Mouse (Mus musculus) bone marrow macrophage, adult 2 months (primary cell): ENCODE measurements around the gene Cbfa2t3. TPM values are rescaled to one million over a fixed set of nuclear protein-coding genes. Genes with fewer than 3 reads are reported as not detected.

Experiments used
- H3K27ac ChIP-seq: 2 replicates; pipeline ENCODE4 v1.5.1; 2012; ENCODE audit warnings: low read depth, low read length; ENCODE audit not compliant: insufficient read depth
- H3K4me1 ChIP-seq: 2 replicates; pipeline ENCODE4 v1.6.1; 2012; ENCODE audit warnings: low read length; ENCODE audit not compliant: control insufficient read depth, insufficient read depth
- H3K4me3 ChIP-seq: 2 replicates; pipeline ENCODE4 v1.5.1; 2012; ENCODE audit warnings: mild to moderate bottlenecking, low read length, moderate library complexity; ENCODE audit not compliant: insufficient read depth
- CTCF ChIP-seq: IDR thresholded peaks from 2 replicates; pipeline ENCODE4 v1.5.1; 2012; ENCODE audit warnings: low read depth, mild to moderate bottlenecking, low read length, moderate library complexity
- POLR2A ChIP-seq: IDR thresholded peaks from 2 replicates; pipeline ENCODE4 v1.6.1; 2012; ENCODE audit warnings: mild to moderate bottlenecking, low read depth, low read length, borderline replicate concordance
- polyA plus RNA-seq: library from polyadenylated mRNA; stranded (reverse); fragments of >200 nt; gene quantifications from 2 replicates; pipeline ENCODE4 v1.2.4, GENCODE M21; 2012; ENCODE audit not compliant: missing spikeins, insufficient read depth, insufficient read length

The Cbfa2t3 gene
- 0.95 and 2.0 TPM in 2 replicates for polyA plus RNA-seq

DNA sequence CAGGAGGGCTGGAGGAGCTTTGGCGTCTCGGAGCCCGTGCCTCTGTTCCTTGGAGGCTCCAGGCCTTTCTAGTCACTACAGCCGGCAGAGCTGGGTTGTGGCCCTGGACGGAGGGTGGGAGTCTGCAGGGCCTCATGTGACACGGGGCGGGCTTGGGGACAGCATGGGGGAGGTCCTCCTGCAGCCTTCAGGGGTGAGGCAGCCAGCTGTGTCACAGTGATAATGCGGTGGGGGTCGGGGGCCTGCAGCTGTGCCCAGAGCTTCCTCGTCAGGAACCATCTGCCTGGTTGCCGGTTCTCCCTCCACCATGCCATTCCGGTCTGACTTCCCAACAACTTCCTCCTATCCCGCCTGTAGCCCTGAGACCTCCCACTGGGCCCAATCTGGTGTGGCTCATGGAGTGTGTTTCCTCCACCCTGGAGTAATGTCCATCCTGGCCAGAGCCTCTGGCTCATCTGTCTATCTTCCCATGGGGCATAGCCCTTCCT, at the start of gene Cbfa2t3:
TSS of gene Cbfa2t3 (minus strand) at position 105 of the 488 bp plus-strand sequence.
- H3K27ac ChIP-seq, result no peak within 1 kb of the TSS
- H3K4me3 ChIP-seq, result peak within 1 kb of the TSS; percentile 30
- peaks cover 17% of the 10 kb centered on the region for H3K4me1 ChIP-seq
- TF ChIP-seq CTCF, result no peak
- TF ChIP-seq POLR2A, result no peak

DNA sequence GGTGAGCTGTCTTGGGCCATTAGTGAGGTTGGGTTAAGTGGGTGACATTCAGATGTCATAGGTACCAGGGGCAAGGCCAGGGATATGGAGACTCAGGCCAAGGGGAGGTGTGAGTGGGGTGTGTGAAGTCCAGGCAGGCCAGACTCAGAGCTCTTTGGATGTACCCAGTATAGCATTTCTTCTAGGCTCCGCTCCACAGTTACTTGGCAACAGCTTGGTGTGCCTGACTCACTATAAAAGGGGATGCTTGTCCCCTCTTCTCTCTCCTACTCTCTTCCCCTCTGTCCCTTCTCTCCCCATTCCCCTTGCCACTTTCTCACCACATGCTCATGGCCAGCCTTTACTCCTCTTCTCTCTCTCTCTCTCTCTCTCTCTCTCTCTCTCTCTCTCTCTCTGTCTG, 48.9 kb upstream of the Cbfa2t3 start:
- no peaks in the 10 kb centered on the region for H3K4me1 ChIP-seq
- H3K4me3 ChIP-seq, result no peak overlapping the region
- H3K27ac ChIP-seq, result no peak overlapping the region
- TF ChIP-seq POLR2A, result no peak
- TF ChIP-seq CTCF, result no peak

DNA sequence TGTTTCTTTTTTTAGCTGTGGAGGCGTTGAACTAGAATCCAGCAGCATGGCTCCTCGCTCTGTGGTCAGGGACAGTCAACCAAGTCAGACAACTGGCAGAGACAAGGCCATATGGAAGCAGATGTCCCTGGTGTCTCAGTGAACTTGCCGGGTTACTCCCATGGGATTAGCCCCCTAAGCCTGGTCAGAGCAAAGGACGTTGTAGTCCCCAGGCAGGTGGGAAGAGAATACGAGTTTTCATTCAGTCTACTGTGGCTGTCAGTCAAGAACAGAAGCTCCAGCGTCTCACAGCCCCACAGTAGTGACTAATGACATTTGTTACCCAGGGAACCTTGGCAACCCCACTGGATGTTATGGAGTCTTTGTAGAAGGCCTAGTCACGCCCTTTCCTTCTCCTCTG, 47.5 kb upstream of the Cbfa2t3 start:
- TF ChIP-seq CTCF (no peak), POLR2A (no peak)
- H3K27ac ChIP-seq, result no peak overlapping the region
- H3K4me1 ChIP-seq, result no peaks in the 10 kb centered on the region
- H3K4me3 ChIP-seq, result no peak overlapping the region

DNA sequence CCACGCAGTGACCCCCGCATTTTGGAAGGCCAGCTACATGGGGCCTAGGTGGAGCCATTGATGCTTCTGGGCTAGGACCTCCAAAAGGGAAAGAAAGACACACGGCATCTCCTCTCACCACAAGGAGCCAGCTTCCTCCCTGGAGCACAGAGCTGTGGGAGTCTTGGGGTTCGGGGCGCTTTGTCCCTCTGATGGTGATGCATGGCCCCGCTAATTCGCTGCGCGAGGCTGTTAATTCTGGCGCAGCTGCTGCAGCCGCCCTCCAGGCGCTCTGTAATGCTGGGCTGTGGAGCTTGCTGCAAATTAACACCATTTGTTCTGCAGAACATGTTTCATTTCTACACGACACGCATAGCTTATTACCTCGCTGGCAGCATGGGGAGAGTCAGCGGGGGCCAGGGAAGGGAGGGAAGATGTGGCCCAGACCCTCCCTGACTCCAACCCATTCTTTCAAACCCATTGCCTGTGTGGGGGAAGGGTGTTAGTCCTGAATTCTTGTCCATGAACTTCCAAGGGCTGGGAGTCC, 46.9 kb upstream of the Cbfa2t3 start:
- Histone ChIP-seq H3K4me3 (no peak overlapping the region), H3K27ac (no peak overlapping the region), H3K4me1 (no peaks in the 10 kb centered on the region)
- TF ChIP-seq CTCF, result no peak
- TF ChIP-seq POLR2A, result no peak

DNA sequence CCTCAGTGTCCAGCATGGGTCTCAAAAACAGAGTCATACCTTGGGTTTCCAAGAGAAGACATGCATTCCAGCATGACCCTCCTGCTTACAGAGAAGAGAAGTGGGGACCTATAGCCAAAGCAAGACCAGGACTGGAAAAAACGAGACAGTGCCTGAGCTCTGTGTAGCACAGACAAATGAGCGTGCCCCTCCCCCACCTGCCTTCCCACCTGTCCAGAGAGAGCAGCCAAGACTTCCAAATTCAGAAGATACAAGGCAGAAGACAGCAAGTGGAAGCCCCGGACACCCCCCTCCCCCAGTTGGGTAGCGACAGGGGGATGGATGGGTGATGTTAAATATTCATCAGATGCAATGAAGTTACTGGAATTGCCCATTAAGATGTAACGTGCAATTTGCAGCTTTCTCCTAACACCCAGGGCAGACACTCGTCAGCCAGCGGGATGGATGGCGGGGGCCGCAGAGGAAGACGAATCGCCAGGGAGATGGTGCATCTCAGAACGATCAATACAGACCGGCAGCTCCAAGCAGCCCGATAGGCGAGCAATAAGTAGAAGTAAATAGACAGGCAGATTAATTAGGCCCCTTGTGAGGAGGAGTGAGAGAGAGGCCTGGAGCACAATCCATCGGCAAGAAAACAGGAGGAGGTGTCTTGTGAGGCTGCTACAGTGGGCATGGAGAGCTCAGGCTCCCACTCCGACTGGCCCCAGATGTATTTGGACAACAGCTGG, 46.3 kb upstream of the Cbfa2t3 start:
- Histone ChIP-seq H3K4me1 (no peaks in the 10 kb centered on the region), H3K27ac (no peak overlapping the region), H3K4me3 (no peak overlapping the region)
- TF ChIP-seq CTCF (no peak), POLR2A (no peak)

DNA sequence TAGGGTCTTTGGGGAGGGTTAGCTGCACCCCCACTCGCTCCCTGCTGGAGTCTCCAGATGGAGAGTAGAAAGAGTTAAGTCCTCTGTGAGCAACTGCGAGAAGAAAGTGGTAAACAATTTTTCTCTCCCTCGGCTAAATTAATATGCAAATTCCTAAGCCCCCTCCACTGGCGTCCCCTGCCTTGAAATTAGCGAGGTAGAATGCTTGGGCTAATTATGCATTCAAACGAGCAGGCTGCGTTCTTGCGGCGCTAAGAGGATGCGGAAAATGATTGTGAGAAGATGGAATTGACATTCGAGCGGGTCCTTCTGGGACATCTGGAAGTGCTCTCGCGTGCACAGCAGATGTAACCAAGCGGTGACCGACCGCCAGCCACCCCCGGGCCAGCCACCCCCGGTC, 43.6 kb upstream of the Cbfa2t3 start:
- TF ChIP-seq CTCF (no peak), POLR2A (no peak)
- Histone ChIP-seq H3K4me3 (no peak overlapping the region), H3K4me1 (no peaks in the 10 kb centered on the region), H3K27ac (no peak overlapping the region)

DNA sequence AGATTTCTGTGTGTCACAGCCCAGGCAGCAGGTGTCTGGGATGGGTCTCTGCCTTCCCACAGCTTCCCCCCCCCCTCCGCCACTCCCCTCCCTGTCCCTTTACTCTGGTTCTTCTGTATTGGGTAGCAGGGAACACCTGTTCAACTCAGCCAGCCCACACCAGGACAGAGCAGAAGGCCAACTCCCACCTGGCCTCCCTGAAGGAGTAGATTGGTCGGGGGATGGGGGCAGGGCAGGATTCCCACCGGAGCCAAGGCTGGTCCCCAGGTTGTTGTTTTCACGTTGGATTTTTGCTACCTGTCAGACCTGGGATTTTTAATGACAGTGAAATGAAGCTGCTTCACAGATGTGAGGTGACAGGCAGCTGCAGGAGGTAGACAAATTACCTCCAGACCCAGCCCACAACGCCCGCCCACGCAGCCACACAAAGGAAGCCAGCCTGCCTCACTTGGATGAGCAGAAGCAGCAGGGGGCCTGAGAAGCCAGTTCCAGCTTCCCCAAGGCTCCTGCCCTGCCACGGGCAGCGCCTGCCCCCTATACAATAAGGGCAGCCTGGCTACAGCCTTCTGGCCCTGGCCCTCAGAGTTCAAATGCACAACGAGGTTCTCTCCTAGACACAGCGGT, 40.3 kb upstream of the Cbfa2t3 start:
- Histone ChIP-seq H3K4me3 (no peak overlapping the region), H3K27ac (no peak overlapping the region), H3K4me1 (no peaks in the 10 kb centered on the region)
- TF ChIP-seq CTCF (no peak), POLR2A (no peak)

DNA sequence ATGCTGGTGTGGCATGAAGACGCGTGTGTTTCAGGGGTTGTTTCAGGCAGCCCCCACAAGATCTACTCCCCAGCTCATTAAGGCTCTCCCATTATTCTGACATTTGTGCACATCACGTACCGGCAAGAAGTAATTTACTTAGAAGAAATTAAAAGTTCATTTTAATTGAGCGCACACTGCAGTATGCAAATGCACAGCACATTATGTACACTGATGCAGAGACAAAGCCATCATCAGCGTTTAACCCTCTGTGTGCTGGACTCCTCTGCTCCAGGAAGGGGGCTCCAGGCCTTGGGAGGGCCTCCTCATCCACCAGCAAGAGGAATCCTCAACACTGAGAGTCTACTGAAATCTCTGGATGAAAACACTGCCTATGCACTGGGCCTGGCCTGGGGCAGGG, 39.0 kb upstream of the Cbfa2t3 start:
- Histone ChIP-seq H3K27ac (no peak overlapping the region), H3K4me1 (no peaks in the 10 kb centered on the region), H3K4me3 (no peak overlapping the region)
- TF ChIP-seq CTCF, result no peak
- TF ChIP-seq POLR2A, result no peak

DNA sequence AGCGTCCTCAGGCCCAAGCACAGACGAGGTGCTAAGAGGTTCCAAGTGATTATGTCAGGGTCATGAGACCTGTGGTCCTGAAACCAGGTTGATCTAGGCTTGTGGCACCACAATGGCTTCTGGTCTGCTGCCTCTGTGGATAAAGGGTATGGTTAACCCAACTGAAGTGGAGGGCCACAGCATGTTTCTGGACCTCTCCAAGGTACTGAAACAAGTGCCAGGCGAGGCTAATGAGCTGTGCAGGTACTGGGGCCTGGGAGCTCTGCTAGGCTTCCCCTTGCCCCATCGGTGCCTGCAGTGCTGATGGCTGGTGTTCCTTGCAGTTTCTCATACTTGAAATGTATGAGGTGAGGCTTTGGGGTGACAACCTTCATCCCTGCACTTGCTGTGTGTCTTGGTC, 38.2 kb upstream of the Cbfa2t3 start:
- H3K27ac ChIP-seq, result no peak overlapping the region
- H3K4me3 ChIP-seq, result no peak overlapping the region
- no peaks in the 10 kb centered on the region for H3K4me1 ChIP-seq
- TF ChIP-seq POLR2A, result no peak
- TF ChIP-seq CTCF, result no peak

DNA sequence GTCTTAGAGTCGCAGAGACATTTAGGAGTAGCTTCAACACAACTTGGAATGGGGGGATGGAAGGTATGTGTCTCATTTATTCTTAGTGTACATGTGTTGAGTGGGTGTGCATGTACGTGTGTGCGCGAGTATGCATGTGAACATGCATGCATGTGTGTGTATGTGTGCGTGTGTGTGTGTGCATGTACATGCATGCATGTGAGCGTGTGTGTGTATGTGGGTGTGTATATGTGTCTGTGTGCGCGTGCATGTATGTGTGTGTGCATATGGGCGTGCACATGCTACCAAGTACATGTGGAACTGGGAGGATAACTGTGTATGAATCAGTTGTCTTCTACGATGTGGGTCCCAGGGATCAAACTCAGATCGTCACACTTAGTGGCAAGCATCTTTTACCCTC, 37.7 kb upstream of the Cbfa2t3 start:
- Histone ChIP-seq H3K27ac (no peak overlapping the region), H3K4me1 (no peaks in the 10 kb centered on the region), H3K4me3 (no peak overlapping the region)
- TF ChIP-seq CTCF (no peak), POLR2A (no peak)
